Mouse (Mus musculus): ENCODE results near the gene Sec24a.
A peak's percentile ranks its signal among the peaks of the same experiment; 100 is the strongest.
"Not testable (repeated sequence)": the region's sequence is repeated elsewhere in the genome, so short reads cannot be mapped to it uniquely, and the experiment has no call there.

Gene Sec24a

DNA sequence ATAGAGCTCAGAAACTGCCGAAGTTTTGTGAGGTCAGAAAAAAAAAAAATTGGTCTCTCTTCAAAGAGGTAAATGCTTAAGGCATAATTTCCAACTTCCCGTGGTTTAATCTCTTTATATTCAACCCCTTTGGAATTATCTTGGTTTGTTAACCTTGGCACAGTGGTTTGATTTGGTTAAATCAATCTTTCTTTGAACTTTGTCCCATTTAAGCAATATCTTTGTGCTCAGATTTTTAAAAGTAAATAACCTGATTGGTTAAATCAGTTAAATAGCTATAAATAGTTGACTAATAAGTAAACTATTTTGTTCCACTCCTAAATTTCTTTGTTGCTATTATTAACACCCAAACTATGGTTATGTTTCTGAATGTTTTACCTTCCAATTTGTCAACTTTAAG lies 4.2 kb downstream of the Sec24a start:
- DNase-seq: no peak

DNA sequence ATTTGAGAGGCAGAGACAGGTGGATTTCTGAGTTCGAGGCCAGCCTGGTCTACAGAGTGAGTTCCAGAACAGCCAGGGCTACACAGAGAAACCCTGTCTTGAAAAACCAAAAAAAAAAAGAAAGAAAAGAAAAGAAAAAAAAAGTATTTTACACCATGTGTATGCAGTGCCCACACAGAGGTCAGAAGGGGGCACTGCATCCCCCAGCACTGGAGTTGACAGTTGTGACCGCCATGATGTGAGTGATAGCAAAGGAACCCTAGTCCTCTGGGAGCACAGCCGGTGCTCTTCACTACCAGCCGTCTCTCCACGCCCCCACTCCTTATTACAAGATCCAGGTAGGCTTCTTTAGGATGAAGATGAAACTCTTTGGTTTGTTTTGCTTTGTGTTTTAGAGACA lies 5.2 kb downstream of the Sec24a start:
- not testable (repeated sequence) for DNase-seq

DNA sequence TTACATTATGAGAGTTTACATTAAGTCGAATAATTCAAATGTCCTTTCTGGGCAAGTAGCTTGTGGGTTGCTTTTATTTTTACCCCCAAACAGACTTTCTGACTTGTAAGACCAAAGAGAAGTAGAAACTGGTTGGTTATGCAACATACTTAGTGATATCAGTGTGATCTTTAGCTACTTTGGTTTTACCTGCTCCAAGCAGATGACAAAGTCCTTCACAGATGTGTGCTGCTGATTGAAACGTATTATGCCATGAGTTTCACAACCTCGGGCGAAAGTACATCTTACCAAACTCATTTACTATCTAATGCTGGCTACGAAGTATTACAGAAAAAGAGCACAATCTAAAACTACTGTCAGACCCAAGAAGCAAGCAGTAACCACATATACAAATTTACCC lies 5.8 kb downstream of the Sec24a start:
- no peak for DNase-seq

DNA sequence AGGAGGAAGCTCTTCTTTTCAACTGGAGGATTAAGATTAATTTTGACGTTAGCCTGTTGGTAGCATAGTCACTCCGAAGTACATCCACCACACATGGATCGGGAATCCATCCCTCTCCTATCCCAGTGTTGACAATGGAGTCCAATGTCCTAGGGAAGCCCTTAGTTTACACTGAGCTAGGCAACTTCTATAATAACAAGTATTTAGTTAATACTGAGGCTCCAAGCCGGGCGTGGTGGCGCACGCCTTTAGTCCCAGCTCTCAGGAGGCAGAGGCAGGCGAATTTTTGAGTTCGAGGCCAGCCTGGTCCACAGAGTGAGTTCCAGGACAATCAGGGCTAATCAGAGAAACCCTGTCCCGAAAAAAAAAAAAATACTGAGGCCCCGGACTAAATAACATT lies 6.4 kb downstream of the Sec24a start:
- DNase-seq: no peak

DNA sequence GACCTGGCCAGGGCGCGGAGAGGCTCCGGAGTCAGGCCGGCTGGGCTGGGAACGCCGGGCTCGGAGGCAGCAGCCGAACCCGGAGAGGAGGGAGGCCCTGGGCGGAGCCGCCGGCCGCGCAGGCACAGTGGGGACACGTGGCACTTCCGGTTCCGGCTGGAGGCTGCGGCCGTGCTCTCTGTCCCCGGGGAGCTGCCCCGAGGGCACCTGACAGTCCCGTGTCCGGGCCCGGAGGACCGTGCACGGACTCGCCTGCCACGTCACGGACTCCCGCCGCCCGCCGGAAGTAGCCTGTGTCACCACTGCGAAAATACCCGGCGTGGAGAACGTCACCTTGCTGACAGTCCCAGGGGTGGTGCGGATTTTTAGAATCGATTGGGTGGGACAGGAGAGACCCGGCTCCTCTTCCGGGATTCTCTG lies 7.1 kb downstream of the Sec24a start:
- DNase-seq: peak; percentile 92

DNA sequence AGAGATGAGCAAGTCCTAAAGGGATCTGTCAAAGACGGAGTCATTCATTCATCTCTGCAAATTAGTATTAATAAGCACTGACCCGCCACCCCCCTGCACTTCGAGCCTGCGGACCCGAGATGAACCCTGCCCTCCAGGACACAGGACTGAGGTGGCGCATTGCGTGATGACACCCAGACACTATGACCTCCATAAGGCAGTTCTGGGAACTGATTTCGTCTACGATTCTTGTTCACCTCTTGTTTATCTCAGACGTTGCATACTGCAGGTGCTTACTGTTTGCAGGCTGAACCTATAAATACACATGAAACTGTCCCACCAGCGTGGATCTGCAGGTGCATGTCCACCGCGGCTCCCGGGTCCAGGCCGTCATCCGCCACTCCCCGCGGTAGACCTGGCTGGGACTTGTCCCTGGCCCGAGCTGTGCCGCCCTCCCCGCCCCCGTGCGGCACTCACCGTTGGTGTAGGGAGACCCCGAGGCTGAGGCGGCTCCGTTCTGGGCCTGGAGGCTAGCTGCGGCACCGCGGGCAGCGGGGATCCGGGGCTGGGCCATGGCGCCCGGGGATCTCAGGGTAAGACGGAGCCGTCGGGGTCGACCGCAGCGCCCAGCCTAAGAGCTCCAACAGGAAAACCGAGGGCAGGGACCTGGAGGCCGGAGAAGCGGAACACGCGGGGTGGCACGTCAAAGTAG lies 7.7 kb downstream of the Sec24a start:
- no peak for DNase-seq

DNA sequence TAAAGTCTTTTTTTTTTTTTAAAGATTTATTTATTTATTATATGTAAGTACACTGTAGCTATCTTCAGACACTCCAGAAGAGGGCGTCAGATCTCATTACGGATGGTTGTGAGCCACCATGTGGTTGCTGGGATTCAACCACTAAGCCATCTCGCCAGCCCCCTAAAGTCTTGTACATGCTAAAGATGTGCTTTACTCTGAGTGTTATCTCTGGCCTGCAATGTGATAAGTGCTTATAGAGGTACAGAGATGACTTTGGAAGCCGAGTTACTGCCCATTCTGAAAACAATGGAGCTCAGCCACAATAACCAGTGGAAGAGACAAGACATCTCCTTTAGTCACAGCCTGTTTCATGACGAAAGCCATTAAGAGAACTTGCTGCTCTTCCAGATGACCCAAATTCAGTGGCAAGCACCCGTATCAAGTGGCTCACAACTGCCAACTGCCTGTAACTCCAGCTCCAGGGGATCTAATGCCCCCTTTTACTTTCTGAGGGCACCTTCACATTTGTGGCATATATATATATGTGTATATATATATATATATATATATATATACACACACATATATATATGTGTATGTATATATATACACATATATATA lies 11.7 kb downstream of the Sec24a start:
- DNase-seq: not testable (repeated sequence)

DNA sequence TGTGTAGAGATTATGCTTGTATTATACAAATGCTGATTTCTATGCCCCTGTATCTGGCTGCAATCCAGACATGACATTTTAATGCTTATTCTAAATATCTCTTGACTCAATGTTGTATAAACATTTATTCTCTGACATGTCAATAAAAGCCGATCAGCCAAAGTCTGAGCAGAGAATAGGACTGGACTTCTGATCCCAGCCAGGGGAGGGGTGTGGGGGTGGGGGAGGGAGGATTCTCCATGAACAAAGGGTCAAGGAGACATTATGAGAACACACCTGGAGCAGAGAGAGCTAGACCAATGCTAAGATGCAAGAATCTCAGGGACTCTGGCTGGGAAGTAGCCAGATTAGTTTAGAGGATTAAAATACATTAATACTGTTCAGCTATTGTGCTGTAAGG lies 17.3 kb downstream of the Sec24a start:
- DNase-seq: no peak

DNA sequence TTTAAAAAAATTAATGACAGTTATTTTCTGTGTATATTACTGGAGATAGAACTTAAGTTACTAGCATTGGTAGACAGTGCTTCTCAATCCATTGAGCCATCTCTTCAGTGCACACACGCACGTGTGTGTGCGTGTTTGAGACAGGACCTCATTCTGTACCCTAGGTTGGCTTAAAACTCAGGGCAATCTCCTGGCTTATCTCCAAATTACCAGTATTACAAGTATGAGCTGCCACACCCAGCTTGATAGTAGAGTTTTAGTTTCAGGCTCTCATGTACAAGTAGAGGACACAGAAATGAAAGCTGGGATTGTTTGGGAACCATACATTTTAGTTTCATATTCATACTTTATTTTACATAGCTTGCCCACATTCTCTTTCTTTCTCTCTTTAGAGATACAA lies 22.7 kb downstream of the Sec24a start:
- no peak for DNase-seq

DNA sequence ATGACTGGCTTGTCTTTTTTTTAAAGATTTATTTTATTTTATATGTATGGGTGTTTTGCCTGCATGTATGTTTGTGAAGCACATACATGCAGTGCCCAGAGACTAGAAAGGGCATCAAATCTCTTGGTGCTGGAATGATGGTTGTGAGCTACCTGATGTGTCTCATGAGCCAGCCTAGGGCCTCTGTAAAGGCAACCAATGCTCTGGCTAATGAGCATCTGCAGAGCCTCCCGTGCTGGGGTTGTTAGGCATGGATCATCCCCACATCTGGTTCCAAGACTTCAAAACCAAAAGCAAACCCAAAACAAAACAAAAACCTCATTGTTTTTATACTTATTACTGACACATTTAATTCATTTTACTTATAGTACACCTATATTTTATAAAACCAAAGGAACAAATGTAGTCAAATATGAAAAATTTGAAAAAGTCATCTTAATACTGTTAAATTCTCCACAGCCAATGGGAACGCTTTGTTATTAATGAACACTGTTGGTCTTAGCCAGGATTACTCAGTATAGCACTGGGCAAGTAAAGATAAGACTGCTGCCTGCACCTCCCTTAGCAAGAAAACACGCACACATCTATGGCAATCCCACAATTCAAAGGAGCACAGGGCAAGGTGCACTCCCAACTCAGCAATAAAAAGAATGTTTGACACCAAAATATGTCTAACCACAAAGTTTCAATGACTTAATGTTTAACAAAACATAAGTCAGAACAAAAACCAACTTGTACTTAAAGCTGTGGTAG lies 24.6 kb downstream of the Sec24a start:
- DNase-seq: no peak

DNA sequence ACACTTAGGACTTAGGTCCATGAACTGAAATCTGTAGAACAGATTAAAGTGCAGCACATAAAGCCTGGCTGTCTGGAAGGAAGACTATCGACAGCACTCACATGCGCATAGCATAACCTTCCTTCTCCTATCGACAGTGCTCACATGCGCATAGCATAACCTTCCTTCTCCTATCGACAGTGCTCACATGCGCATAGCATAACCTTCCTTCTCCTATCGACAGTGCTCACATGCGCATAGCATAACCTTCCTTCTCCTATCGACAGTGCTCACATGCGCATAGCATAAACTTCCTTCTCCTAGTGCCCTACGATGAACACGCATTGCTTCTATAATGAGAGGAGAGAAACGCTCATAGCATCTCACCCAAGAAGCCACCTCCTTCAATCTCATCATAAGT lies 29.2 kb downstream of the Sec24a start:
- DNase-seq: not testable (repeated sequence)

DNA sequence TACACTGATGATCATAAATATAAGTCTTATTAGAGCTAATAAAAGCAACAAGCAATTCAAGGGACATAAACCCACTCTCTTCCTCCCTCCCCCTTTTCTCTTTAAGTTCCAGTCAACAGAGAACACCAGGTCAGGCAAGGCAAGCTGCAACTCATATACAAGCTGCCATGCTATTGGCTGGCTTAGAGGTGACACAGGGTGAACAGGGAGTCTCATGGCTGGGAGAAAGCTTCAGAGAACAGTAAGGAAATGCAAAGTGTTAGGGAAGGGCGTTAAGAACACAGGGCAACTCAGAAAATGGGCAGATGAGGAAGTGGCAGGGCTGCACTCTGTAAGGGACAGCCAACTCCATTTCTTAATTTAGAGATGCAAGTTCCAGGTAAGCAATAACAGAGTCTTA lies 30.6 kb downstream of the Sec24a start:
- DNase-seq: no peak

DNA sequence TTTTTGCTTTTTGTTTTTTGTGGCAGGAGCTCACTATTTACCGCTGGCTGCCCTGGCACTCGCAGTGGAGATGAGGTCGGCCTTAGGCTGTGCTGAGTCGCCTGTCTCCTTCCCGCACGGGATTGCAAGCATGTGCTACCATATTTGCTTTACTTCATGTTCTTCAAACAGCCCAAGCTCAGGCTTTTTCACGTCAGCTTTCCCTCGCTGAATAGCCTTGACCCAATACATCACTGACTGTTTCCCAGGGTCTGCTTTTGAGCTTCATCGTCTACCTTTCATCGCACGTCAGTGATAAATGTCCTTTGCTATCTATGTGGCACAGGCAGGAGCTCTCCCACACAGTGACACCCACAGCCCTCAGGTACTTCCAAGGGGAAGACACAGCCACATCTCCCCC lies 42.4 kb downstream of the Sec24a start:
- DNase-seq: no peak

DNA sequence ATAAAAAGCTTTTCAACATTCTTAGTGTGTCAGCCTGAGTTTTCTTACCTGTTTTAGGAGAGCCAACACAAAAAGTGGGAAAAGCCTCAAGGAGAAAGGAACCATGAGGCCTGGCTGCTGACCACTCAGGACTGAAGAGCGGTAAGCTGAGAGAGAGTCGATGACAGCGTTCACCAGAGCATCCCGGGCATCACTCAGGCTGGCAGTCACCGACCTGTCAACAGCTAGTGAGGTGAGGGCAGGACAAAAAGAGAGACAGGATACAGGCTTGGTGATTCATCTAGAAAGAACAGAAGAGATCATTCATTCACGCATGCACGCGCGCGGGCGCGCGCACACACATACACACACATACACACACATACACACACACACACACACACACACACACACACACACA lies 56.4 kb downstream of the Sec24a start:
- no peak for DNase-seq

DNA sequence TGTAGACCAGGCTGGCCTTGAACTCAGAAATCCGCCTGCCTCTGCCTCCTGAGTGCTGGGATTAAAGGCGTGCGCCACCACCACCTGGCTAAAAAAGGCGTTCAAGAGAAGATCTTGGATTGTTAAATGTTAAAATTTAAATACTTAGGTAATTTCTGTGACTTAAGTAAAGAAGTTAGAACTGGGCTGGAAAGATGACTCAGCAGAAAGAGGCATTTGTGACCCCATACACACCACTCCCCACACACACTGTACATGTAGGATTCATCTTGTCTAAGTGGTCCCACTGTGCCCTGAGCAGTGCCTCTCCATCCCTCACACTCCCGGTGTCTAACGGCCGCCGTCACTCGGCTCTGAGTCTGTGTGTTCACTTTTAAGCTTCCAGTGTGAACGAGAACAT lies 57.0 kb downstream of the Sec24a start:
- no peak for DNase-seq

DNA sequence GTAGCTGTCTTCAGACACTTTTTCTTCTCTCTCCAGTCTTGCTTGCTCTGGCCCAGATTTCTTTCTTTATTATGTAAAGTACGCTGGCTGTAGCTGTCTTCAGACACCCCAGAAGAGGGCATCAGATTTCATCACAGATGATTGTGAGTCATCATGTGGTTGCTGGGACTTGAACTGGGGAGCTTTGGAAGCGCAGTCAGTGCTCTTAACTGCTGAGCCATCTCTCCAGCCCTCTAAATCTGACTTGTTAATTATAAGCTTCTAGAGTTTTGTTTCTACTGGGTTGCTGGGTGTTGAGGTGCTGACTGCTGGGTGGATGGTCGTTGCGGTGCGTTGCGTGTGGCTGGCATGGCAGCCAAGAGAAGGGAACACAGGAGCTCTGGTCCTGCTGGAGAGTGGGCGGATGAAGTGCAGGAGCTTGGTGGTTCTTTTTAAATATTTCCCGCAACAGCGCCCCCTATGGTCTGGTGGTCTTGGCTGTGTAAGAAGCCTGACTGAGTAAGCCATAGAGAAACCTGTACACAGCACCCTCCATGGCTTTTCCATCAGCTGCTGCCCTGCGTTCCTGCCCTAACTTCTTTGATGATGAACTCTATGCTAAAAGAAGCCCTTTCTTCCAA lies 59.9 kb downstream of the Sec24a start:
- DNase-seq: no peak

DNA sequence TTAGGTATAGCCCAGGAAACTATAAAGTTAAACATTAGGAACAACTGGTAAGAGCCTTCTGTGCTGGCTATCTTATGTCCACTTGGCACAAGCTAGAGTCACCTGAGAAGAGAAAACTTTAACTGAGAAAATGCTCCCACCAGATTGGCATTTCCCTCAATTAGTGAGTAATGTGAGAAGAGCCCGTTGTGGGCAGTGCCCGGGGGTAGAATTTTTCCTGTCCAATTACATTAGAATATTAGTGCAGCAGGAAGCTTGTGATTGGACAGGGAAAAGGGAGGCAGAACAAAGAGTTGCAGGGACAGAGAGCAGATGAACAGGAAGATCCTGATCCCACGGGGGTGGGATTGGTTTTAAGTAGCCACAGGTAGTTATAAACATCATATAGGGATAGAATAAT lies 60.6 kb downstream of the Sec24a start:
- DNase-seq: no peak

DNA sequence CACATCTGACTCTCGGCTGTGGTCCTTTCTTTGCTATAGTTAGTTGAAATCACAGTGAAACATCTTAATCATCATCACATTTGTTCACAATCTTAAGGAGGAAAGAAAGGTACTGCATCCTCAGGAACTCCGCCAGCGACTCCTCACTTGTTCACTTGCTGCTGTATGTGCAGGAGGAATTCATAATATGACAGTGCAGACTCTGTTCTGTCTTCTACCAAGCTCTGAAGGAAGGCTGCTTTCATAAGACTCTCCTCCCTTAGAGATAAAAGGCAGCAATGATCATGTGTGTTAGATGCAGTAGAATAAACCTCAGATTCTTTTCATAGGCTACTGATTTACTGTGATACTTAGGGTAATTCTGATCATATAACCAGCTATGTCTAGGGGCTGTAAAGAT lies 68.5 kb downstream of the Sec24a start:
- DNase-seq: no peak

DNA sequence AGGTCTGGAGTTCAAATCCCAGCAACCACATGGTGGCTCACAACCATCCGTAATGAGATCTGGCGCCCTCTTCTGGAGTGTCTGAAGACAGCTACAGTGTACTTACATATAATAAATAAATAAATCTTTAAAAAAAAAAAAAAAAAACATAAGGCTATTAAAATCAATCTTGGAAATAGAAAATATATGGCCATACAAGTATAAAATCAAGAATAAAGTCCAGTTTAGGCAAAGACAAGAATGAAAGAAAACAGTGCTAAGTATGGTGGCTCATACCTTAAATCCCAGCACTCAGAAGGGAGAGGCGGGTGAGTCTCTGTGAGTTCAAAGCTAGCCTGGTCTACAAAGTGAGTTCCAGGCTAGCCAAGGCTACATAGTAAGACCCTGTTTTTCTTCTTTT lies 72.8 kb downstream of the Sec24a start:
- DNase-seq: not testable (repeated sequence)

DNA sequence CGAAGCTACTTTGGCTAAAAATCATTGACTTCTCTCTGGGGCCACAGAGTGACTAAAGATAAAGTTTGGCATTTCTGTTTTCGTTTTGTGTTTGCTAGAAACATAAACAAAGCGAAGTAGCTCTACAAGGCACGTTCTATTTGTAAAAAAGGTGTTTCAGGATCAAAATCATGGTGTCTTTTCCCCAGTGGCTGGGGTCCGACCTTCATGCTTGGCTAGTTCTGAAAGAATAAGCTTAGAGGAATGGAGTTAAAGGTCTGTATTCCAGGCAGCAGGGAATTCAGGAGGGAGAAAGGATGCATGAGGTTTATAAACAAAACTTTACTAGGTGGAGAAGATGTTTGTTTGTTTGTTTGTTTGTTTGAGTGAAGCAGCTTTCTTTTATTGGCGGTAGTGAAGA lies 74.1 kb downstream of the Sec24a start:
- DNase-seq: no peak

DNA sequence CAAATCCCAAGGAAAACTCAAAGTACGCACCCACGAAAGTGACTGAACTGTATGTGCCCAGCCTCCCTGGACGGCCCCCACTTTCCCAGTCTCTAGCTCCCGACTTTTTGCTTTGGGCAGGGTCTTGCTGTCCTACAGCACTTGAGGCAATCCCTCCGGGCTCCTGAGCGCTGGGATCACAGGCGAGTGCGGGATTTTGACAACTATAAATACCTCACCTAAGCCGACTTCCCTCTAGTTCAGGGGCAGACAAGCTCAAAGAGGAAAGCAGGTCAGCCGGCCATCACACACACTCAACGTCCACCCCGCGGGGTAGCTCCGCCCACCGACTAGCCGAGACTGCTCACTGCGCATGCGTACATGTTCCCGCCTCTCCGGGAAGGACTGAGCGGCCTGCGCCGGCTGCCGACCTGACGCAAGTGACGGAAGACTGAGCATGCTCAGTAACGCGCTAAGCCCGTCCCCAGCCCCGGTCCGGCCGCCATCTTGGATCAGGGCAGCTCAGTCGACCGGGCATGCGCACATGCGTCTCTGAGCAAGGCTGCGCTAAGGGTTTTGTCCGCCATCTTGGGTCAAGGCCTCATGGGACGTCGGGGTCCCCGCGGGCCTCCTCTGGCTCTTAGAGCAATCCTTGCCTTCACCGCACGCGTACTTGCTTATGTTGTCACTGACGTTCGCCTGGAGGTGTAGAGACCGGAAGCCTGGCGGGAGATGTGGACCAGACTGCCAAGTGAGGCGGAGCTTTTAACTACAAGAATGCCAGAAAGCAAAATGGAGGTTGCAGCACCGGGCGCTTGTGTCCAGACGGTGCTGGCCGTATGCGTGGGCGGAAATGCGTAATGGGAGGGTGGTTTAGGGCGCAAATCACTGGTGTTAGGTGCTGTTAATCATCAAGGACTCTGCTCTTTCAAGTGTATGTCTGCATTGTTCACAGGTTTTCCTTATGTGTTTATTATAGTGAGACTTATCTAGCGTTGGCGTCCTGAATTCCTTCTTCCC lies 74.8 kb downstream of the Sec24a start, which contains the start of gene 0610009B22Rik:
TSS of gene 0610009B22Rik (minus strand) at position 545 of the 999 bp plus-strand sequence.
- DNase-seq: peak; percentile 99

DNA sequence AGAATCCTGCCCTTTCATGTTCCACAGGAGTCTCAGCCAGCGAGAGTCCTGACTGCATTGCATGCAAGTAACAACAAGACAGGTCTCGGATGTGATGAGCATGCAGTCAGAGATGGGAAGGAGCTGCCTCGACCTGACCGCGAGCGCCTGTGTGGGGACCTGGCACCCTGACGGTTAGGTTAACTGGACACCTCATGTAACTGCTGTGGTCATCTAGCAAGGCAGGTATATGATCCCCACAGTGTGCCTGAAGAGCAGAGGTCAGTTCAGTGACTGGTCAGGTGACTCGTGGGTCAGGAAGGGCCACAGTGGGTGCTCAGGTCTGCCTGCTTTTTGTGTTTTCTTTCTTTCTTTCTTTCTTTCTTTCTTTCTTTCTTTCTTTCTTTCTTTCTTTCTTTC lies 81.5 kb downstream of the Sec24a start:
- no peak for DNase-seq

Measured in layer of hippocampus, adult 9-11 months (tissue).